8 mouse cellular contexts compared by ENCODE assay signal in the genomic region with DNA sequence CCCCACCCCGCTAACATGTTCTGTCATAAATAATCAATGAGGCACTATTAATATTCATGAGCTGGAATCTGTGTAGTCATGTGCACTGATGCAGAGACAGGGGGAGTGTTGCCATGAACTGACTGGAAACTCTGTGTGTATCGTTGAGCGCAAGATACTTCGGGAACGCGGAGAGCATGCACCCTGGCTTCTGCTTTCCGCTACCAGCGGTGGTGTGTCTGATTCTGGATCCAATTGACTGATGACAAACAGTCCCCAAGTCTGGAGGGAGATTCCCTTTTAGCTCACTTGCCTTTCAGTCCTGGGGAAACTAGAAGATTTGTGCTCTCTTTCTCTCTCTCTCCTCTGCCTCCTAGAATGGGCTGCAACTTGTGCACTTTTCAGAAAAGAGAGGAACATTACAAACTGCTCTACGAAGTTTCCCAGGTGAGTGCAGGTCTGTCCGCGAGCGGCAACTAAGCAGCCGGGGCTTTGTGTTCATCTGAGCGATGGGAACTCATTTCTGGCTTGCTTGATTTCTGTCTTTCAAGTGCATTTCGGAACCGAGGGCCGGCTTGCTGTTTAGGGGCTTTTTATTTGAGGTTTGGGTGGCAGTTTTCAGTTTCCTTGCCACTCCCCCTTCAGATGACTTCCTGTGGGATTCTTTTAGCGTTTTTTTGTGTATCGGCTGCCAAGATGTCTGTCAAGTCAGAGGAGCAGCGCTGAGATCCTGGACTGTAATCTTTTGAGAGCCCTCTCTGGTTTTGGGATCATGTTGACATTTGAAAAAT.
A peak's percentile ranks its signal among the peaks of the same experiment; 100 is the strongest.
DNase-seq lines count a peak whose midpoint lies in the region; ATAC-seq and TF ChIP-seq lines count a peak whose summit lies in the region.

No protein-coding gene starts in this region.

- intact Hi-C loops in left cerebral cortex, adult 2 months (cut with DNase I): loop anchor here (5.0 to 10.0 kb wide), 2 partner anchors 405 to 508 kb away; no protein-coding TSS in a partner anchor

- peak; percentile 37 to 53 for ATAC-seq in hematopoietic stem cell, adult 5-6 weeks (replicated peaks in 1 of 2; ENCODE audit: insufficient read depth in 1 of 2, low FRiP score in 2 of 2, low TSS enrichment in 1 of 2, low read depth in 1 of 2, poor library complexity in 2 of 2, severe bottlenecking in 2 of 2)
- no peak for ATAC-seq in limb, embryonic 12.5 days (ENCODE audit: insufficient number of reproducible peaks, insufficient read depth, low FRiP score, low TSS enrichment, low read depth)
- no peak for ATAC-seq in CD4-positive, CD25-positive, alpha-beta regulatory T cell, adult 4 months
- ATAC-seq in monocyte, adult 5-6 weeks (replicated peaks; ENCODE audit: insufficient number of reproducible peaks, low FRiP score, low TSS enrichment, poor library complexity, severe bottlenecking): no peak

- peak overlapping the region; percentile 69 for H3K4me2 ChIP-seq in limb, embryonic 12.5 days

- peak overlapping the region; percentile 40 for H3K4me3 ChIP-seq in left cerebral cortex, adult 2 months
- peak overlapping the region; percentile 41 for H3K4me3 ChIP-seq in limb, embryonic 12.5 days (replicated peaks)

- peaks cover 3% of the 10 kb centered on the region; the same call in 1 of the 2 replicates for H3K27me3 ChIP-seq in limb, embryonic 12.5 days

- 2% methylated on average over 20 of the region's 20 CpGs for WGBS in limb, embryonic 12.5 days

- H3K36me3 ChIP-seq in limb, embryonic 12.5 days: no peaks in the 10 kb centered on the region

- TF ChIP-seq CTCF in left cerebral cortex, adult 2 months (IDR thresholded peaks at IDR 0.05): no peak; the same call in 1 of the 2 replicates

- peaks cover 19% of the 10 kb centered on the region for H3K4me1 ChIP-seq in limb, embryonic 12.5 days (replicated peaks)

- H3K9me3 ChIP-seq in limb, embryonic 12.5 days: no peaks in the 10 kb centered on the region

- peak overlapping the region; percentile 51; the same call in 1 of the 2 replicates for H3K9ac ChIP-seq in limb, embryonic 12.5 days (replicated peaks)

- H3K27ac ChIP-seq in left cerebral cortex, adult 2 months: no peak overlapping the region
- no peak overlapping the region; the same call in 1 of the 2 replicates for H3K27ac ChIP-seq in limb, embryonic 12.5 days

- DNase-seq in left cerebral cortex, adult 2 months (ENCODE audit: extremely low spot score in 1 of 2, low spot score in 2 of 2): no peak
- no peak for DNase-seq in left cerebral cortex, adult 11 months (ENCODE audit: low spot score)
- DNase-seq in embryo, embryonic 9.5 days (ENCODE audit: extremely low spot score): peak; percentile 53
- peak; percentile 82 for DNase-seq in retina, embryonic 14.5 days (ENCODE audit: low spot score)

Comparison
In these comparisons a context has a peak if more than half of its experiments do, and no peak if none do; other contexts are left out.
1. DNase-seq: peak in embryo, embryonic 9.5 days (single experiment) and retina, embryonic 14.5 days (single experiment); none in left cerebral cortex, adult 2 months (0 of 2) and left cerebral cortex, adult 11 months (single experiment).
2. ATAC-seq: peak in hematopoietic stem cell, adult 5-6 weeks (2 of 2); none in limb, embryonic 12.5 days (single experiment), CD4-positive, CD25-positive, alpha-beta regulatory T cell, adult 4 months (single experiment) and monocyte, adult 5-6 weeks (single experiment).